Mouse (Mus musculus) cerebellum, adult 18-20 months (tissue): ENCODE measurements around the gene Epha3.

Source experiments
- DNase-seq, 2 experiments: peaks; one replicate each; pipeline ENCODE4 v3.0.0; 2021

The Epha3 gene

DNA sequence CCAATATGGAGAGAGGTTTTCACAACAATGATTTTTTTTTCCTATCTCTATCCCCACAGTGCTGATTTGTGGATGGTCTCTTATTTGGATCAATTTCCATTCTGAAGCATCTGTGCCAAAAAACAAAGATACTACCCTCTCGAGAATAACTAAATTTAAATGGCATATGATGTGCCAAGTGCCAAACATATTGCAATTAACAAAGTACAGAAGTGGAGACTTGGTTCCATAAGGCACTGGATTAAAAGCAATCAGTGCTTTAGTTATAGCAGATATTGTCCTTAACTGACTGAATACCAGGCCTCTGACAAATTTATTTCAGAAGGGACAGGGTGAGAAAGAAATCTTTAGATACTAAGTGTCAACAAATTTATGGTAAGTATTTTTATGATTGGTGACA lies 81.9 kb downstream of the Epha3 start:
- DNase-seq: no peak

DNA sequence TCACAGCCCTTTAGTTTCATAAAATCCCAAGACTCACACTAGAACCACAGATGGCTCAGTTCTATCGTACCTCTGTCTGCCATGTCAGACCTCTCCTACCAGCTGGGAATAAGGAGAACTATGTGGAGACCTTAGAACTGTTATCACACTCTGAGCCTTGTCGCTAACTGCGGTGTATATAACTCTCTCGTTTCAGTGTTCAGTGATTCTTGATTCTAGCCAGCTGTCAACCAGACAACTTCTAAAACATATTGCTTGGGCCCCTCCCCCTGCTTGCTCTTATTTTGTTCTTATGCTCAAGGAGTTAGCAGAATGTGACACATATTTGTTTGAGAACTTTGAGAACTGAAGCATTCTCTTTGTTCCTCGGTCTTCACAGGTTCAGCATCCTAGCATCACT lies 83.8 kb downstream of the Epha3 start:
- DNase-seq: no peak

DNA sequence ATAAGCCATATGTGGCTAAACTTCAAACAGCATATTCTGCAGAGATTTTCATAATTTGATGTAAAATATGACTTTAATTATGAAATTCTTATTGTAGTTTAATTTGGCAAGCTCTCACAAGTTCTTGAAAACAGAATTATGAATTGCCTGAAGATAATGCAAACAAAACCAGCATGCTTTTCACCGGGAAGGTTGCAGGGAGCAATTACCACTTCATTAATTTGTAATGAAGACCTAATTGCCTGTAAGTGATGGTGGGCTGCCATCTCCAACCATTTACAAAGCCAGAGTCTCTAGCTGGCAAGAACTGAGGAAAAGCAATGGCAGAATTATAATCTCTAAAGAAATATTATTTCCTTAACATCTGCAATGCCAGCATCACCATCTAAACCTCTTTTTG lies 86.2 kb downstream of the Epha3 start:
- no peak for DNase-seq

DNA sequence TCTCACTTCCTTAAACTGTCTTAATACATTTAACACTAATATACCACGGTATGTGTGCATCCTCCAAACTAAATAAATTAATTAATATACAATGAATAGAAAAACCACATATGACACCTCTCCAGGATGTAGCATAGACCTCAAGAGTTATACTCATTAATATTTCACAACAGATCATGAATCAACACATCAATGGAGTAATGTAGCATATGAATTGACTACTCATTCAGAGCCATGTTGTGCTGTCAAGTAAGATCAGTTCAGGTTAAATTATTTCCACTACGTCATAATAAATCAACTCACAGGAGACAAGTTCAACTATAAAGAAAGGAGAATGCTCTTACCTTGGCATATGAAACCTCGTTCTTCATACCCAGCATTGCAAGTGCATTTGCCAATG lies 91.4 kb downstream of the Epha3 start:
- no peak for DNase-seq

DNA sequence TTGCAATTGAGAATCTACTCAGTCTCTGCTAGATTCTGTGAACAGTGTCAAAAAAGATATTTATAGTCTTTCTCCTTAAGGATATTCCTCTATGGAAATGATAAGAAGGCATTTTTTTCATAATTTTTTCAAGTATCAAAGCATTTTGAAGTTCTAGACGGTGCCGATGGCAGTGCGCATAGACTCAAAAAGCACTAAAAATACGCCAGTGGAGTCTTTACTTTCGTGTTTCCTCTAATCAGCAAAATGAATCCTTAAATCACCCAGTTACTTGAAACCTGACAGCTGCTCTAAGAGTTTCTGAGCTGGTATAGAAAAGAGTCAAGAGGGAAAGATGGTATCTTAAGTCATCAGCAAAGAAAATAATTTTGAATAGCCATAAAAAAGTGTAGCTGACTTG lies 96.4 kb downstream of the Epha3 start:
- no peak for DNase-seq

DNA sequence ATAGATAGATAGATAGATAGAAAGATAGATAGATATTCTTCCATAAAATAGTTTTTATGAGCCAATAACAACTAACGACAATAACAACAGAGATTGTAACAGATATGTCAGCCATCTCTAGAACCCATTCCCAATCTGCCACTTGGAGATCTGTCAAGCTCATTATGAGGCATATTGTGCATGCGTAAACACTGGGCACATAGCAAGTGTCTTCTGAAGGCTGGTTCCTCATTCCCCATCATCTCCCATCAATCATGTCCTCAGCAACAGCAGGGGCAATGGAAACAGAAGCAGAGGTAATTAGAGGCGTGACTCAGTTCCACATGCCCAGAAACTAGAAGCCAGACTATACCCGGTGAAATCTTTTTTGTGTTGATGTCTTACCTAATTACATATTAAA lies 102.8 kb downstream of the Epha3 start:
- DNase-seq: no peak

DNA sequence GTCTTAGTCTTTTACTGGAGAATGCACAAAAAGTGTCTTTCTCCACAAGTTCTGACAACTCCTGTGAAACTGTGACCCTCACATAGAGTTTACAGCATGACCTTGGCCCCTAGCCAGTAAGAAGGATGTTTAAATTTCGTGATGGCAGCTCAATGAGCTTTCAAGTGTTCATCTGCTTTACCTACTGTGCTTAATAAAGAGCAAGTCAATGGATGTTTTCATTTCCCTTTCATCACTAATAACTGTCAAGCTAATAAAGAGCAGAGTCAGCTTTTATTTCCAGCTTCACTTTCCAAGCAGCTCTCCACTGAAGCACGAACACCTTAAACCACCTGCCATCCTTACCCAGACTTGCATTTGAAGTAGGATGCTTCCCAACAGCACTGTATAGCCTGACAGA lies 103.9 kb downstream of the Epha3 start:
- no peak for DNase-seq

DNA sequence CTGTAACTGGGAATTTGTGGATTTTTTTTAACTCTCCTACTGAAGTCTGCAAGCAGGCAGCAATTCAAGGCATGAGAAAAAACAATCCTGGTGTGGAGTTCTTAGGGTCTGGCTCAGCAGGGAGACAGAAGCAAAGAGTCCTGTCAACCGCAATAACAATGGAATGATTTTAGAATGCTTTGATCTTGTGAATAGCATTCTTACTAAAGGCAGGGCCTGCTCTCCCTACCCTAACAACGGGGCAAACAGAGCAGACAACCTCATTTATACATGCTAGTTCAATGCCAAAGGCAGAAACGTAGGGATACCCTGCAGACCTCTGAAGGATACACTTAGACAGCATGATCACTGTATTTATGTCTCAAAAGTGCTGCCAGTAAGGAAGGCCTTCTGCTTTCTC lies 110.9 kb downstream of the Epha3 start:
- no peak for DNase-seq

DNA sequence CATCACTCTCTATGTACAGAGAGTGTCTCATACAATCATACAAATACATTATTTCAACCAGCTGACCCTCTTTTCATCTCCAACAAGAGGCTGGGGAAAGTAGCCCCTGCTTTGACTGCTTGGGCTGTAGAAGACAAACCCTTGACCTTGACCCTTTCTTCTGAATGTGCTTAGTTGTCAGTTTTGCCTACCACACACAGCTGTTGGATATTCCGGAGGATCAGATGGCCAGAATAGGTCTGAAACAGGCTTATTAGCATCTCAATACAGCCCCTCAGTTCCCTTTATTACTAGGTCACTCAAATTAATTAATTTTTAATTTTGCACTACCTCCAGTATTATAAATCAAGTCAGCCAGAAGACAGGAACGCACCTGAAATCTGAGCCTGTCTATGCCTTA lies 116.2 kb downstream of the Epha3 start:
- DNase-seq: no peak

DNA sequence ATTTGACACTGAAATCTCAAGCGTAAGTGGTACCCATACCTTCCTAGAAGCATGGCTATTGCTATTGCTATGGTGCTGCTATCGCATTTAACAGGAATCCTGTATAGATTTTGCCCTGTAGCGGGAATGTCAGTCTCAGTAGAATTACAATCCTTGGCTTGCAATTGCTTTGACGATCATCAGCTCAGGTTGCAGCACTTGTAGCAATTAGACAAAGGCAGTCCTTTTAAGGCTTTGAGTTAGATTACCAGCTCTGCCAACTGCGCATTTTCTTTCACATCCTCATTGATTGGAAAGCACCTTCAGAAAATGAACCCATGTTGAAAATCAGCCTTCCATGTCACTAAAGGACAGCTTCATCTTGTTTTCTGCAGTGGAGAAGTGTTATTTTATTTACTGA lies 118.5 kb downstream of the Epha3 start:
- DNase-seq: no peak

DNA sequence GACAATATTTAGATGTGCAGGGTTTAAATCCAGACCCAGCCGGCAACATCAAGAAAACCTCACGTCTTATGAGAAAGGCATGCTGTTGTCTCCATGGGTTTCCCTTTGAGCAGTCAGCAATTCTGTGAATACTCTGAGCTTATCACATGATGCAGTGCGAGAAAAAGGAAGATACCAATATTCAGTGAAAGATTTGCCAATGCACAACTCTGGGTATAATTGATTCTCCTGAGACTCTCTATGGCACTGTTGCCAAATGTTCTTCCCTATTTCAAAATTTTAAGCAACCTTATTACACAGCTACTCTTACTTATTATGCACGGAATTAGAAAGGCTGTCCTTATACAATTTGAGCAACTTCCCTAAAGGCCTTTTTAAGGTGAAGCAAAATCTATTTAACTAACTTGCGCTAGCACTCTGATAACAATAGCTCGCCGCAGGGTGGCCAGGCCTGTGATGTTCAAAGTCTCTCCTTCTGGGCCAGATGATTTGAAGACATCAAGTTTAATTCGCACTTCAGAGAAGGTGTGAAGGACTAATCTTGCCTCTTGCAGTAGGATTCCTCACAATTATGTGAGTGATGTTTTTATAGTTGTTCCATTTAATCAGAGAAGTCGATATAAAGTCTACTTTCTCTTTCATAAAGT lies 120.6 kb downstream of the Epha3 start:
- no peak for DNase-seq

DNA sequence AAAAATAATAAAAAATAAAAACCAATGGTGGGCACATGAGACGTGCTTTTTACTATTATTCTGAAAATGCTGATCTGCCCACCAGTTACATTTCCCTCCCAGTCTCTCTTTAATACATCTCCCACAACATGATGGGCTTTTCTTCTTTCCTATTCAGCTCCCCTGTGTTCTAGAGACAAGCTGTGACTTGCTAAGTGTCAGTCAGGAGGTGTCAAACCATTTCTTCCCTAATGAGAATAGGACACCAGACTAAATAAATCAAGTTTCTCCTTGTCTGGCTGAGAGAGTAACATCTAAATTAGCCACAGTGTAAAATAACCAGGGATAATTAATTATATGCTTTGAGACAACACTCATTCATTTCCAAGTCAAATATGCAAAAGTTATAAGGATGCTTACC lies 144.7 kb downstream of the Epha3 start:
- no peak for DNase-seq

DNA sequence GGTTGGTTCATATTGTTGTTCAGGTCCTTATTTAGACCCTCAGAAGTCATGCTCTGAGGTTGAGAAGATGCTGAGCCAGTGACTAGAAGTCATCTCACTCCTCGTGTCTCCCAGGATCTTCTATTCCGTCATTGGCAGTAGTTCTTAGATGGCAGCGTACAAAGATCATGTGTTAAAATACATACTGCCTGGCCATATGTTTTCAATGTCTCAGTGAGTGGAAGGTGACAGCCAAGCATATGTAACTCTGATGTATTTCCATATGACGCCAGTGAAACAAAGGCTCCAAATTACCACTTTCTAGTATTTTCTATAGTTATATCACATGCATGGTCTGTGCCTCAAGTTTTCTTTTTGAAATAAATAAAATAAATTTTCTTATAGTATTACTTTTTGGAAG lies 146.7 kb downstream of the Epha3 start:
- DNase-seq: no peak

DNA sequence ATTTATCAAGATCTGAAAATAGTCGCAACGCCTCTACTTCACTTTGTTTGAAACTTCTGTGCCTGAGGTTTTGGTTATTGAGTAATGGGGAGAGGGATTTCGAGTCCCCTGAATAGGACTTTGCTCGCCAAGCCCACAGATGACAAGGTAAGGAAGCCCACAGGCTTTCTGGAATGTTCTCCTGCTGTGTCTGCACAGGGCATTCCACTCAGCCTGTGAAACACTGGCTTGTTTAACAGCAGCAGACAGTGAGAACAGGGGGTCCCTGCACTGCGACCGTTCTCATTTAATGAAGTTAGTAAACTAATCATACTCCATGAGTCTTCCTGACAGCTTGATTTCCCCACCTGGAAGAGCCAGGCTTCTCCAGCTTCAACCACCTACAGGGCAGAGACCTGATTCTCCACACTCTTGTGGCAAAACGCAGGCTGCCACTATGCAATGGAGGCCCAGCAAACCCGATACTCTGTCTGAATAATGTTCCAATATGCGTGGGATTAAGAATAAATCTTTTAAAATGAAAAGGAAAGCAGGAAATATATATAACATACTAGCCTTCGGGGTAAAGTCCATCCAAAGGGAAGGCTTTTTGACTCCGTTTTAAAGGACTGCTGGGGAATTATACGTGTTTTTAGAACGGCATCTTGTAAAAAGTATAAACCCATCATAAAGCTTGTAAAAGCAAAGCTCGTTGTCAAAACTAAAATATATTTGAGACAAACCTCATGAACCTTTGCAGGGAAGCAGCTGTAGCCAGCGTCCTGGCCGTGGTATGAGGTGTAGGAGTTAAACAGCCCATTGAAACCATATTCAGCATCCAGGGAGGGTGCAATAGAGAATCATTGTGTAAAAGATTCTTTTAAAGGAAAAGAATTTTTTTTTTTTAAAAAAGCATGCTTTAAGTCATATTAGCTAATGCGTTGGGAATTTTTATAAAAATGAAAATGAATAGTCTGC lies 156.8 kb downstream of the Epha3 start:
- no peak for DNase-seq

DNA sequence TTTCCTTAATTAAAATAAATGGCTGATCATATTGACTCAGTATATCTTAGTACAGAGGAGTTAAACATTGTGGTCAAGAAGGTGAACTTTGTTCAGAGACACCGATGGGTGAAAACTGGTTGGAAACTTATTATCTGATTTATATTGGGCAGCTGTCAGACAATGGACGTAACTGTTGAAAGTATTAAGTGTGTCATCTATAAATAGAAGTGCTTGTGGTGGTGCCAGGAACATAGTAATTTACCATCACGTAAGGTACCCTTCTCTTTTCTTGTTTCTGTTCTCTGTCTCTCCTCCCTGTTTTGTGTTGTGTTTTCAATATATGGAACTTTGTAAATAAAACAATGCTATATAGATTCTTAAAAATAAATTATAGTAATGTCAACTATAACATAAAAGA lies 174.6 kb downstream of the Epha3 start:
- no peak for DNase-seq

DNA sequence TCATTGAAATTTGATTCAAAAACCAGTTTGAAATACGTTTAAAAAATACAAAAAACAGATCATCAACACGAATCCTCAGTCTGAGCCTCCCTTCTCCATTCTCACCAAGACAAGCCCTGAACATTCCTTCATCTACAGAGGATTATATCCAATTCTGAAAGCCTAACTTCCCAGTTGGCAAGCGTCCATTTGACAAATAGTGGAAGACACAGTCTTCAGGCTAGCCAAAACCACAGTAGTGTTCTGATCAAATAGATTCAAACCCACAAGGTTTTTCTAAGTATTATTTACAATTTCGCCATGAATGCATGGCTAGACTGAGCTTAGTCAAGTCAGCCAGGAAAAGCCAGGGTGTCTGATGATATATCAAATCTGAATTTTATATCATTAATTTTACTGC lies 179.8 kb downstream of the Epha3 start:
- peak; percentile 19 to 30 for DNase-seq

DNA sequence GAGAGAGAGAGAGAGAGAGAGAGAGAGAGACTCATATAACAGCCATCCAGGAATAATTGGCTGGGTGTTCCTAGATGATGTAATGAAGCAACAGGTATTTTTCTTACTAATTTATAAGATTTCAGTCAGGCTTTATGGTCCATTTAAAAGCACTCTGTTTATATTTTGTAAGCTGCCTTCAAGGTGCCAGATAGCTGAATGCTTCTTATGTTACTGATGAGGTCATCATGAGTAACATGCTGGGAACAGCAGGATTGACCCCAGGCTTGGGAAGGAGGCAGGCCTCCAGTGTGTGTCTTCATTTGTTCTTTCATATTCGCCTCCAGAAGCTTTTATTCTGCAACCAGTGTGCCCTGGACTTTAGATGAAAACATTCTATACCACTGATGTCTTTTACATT lies 189.5 kb downstream of the Epha3 start:
- DNase-seq: peak in 1 of 2 experiments; percentile 16

DNA sequence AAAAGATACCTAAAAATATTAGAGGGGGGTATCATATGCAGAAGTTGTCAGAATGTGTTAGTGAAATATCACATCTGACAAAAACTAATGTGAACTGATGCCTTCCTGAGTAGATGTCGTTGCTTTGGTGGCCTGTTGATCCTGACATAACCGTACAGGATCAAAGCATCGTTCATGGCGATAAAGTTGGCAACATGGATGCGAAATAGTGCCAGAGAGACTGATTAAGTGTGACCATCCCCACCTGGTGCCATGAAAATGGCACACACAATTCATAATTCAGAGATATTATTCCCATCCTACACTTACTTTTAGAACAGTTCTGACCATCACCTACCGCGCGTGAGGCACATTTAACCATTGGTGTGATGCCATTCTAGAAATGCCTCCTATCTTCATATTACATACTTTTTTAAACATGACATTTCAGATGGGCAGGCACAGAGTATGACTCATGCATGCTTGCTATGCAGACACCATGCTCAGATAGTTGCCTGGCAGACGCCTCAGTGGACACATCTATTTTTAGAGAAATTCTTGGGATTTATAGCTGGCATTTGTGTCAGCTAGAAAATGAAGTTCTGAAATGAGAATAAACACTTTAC lies 190.6 kb downstream of the Epha3 start:
- peak; percentile 36 to 45 for DNase-seq

DNA sequence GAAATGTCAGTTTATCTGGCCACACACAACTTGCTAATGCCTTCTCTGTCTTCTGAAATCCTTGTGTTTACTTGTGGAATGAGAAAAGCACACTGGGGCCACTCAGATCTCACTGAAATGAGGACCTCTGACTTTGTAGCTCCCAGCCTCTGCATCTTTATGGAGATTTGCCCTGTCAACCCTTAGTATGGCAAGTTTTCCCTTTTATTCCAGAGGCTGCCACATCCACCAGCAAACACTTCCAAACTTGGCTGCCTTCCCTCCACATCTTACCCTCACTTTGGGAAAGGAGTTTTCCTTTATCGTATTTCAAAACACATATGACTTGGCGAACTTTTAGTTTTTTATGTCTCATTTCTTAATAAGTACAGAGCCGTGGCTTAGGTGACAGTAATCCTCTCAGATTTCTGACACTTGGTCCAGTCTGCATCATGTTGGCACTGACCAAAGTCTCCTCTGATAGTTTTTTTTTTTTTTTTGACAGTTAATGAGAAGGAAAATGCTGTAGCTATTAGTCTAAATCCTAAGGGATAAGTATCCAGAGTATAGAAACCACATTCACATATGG lies 198.0 kb downstream of the Epha3 start:
- no peak for DNase-seq

DNA sequence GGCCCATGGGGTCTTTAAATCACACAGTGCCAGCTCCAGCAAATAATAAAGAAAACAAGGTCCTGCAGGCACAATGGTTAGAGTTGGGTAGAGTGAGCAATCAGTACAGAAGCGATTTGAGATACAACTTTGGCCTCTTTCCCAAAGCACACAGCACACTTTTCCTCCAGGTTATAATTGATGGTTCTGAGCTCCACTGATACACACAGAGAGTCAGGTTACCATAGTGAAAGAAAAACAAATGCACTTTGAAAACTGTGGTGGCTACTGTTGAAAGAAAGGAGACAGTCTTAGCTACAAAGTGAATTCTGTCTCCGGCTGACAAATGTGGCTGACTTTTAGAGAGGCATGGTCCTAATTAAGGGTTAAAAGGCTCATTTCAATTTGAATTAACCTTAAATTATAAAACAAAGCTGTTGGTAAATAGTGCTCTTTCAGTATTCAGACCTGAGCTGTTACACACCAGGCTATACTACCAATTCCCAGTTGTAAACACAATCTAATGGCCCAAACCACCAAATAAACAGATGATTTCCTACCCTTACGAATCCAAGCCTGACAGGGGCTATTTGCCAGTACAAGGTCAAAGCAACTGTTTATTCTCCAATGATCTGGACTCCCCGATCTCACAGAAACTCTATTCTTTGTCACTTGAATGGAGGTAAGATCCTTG lies 205.5 kb downstream of the Epha3 start:
- no peak for DNase-seq

DNA sequence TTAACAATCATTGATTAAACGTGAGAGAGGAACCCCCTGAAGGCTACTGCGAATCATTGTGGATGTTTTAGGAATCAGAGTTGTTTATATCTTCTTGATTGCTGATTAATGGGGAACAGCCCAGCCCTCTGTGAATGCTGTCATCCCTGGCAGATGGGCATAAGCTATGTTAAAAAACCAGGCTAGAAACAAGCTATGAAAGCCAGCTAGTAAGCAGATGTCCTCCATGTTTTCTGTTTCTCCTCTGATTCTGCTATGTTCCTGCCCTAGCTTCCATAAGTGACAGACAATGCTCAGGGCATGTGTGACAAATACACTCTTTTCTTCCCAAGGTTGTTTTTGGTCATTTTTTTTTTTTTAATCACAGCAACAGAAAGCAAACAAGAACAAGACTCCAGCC lies 206.2 kb downstream of the Epha3 start:
- DNase-seq: no peak

DNA sequence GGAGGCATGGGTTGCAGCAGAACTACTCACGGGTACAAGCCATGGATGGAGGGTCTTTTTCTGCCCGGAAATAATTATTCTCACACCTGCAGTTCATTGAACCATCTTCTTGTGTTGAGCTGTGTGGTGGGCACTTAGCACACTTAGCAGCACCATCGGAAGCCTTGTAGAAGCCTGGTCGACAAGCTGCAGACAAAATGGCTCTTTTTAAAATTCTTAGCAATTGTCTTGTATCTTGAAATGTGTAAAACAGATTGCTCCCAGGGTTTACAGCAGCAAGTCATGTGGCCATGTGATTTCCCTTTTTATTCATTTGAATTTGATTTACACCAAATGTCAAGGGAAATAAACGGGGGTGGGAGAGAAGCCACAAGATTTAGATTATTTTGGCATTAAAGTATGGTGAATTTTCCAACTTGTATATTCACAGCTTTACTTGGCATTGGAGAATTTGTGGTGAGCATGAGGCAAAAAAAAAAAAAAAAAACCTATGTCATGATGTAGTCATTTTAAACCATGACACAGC lies 210.5 kb downstream of the Epha3 start:
- no peak for DNase-seq

DNA sequence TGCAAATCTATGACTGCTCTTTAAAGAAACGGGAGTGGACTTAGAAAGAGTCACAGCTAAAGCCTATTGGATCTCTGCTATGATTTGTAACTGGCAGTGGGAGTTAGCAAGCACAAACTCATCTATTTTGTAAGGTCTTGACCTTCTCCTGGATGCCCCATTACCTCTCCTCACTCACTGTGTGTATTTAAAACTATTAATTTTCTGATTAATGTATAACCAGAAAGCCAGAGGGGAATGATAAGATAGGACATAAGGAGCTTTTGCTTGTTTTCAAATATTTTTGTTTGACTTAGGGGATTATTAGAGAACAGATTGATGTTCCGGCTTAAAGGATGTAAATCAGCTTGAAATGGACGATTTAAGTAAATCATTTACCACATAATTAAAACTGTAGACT lies 213.2 kb downstream of the Epha3 start:
- no peak for DNase-seq
